Mouse (Mus musculus): ENCODE measurements around the gene Polr3b.

- TF ChIP-seq POLR2A (IDR thresholded peaks at IDR 0.05; ENCODE audit: low read depth, low read length) (no peak), CTCF (conservative IDR thresholded peaks at IDR 0.05; ENCODE audit: insufficient read depth, insufficient read length, low read depth, low read length) (no peak)
Measured at GRCm38 (mm10) chr10:84590956-84591355, 31.1 kb upstream of the Polr3b start.
